Mouse (Mus musculus) brain, embryonic 14.5 days (tissue): ENCODE data around the gene Cspg4.

Source experiments
- CTCF ChIP-seq: fragments of 200-500 bp; IDR thresholded peaks from 2 replicates; pipeline ENCODE4 v1.5.1; 2012; ENCODE audit warnings: inconsistent platforms, mild to moderate bottlenecking, moderate library complexity, borderline replicate concordance; ENCODE audit not compliant: insufficient read depth, insufficient read length; ENCODE audit errors: extremely low read depth
- POLR2A ChIP-seq: fragments of 200-500 bp; IDR thresholded peaks from 2 replicates; pipeline ENCODE4 v1.6.1; 2012; ENCODE audit warnings: mild to moderate bottlenecking, inconsistent platforms, borderline replicate concordance; ENCODE audit not compliant: poor library complexity, insufficient read depth, insufficient read length, severe bottlenecking; ENCODE audit errors: extremely low read depth

DNA sequence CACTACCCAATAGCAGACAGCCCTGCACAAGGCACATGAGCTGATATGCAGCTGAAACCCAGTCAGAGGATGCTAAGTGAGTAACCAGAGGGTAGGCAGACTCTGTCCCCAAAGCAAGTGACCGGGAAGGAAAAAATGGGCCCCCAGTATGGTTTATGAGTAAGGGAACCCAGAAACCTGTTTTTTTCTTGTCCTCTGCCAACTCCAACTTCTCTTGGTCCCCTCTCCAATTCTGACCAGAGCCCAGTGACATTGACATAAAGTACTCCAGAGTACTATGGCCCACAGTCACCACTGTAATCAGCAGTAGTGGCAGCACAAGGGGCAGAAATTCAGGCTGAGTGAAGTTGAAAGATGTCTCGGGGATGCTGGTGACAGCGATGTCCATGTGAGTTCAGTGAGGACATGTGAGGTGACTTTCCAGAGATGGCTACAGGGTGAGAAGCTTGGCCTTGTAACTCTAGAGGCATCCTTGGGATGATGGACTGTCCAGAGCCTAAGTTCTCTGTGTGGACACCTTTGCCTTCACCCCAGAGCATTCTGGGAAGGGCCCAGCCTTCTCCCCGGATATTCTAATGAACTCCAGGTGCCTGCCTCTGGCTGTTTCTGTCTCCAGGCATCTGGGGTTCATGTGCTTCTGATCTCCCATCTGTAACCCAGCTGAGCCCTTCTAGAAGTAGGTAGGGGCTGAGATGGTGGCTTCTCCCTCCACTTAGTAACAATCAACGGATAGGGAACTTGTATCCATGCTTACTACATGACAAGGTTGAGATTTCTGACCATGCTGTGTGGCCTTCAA is 7.5 kb downstream of the Cspg4 start:
- TF ChIP-seq CTCF (no peak), POLR2A (no peak)
